Mouse (Mus musculus): ENCODE measurements at regions not wholly inside any gene's neighbourhood (a gene's known extent, or its start where the extent isn't known, plus 50 kb on each side); places are given as distances from the start of the nearest gene placed in this dataset.

GRCm38 (mm10) chr7:75360874-75361273 lies 51.8 kb upstream of the Sv2b start:
- no peak for ATAC-seq (ENCODE audit: low FRiP score, low TSS enrichment)
- H3K4me1 ChIP-seq (ENCODE audit: control insufficient read depth, insufficient read depth, low read length), result no peaks in the 10 kb centered on the region
- WGBS, result 35% methylated on average over 6 of the region's 6 CpGs

DNA sequence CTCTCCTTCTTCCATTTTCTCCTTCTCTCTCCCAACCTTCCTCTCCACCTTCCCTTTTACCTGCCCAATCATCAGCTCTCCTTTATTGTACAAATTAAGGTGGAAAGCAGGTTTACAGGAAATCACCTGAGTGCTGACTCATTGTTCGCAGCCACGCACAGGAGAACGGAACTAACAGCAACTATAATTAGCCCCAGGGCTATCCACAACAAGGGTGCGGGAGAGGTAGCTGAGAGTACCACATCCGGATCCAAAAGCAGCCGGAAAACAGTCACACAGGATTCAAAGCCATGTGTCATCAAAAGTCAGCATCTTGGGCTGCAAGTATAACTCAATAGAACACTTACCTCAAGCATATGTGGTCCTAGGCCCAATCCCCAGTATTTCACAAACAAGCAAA lies 53.5 kb upstream of the Sv2b start:
- WGBS, result 81% methylated on average over 6 of the region's 6 CpGs
- no peaks in the 10 kb centered on the region for H3K9me3 ChIP-seq (ENCODE audit: control insufficient read depth, low read length)
- no peak overlapping the region for H3K9ac ChIP-seq (ENCODE audit: low read depth, low read length)
- H3K4me3 ChIP-seq (ENCODE audit: low read length), result no peak overlapping the region
- no peak overlapping the region for H3K4me2 ChIP-seq (replicated peaks; ENCODE audit: low read depth, low read length)
- no peaks in the 10 kb centered on the region for H3K4me1 ChIP-seq (ENCODE audit: control insufficient read depth, insufficient read depth, low read length)
- no peak overlapping the region for H3K27ac ChIP-seq (ENCODE audit: low read depth, low read length)
- ATAC-seq (ENCODE audit: low FRiP score, low TSS enrichment), result no peak
- H3K27me3 ChIP-seq (ENCODE audit: control insufficient read depth, insufficient read depth, low read length), result no peaks in the 10 kb centered on the region
- H3K36me3 ChIP-seq (ENCODE audit: control insufficient read depth, insufficient read depth, low read length), result no peaks in the 10 kb centered on the region

More at GRCm38 (mm10) chr7:75360874-75361273, 51.8 kb upstream of the Sv2b start:
- no peak overlapping the region for H3K4me3 ChIP-seq (ENCODE audit: low read length)
- H3K9ac ChIP-seq (ENCODE audit: low read depth, low read length), result no peak overlapping the region
- no peaks in the 10 kb centered on the region for H3K27me3 ChIP-seq (ENCODE audit: control insufficient read depth, insufficient read depth, low read length)
- no peak overlapping the region for H3K4me2 ChIP-seq (replicated peaks; ENCODE audit: low read depth, low read length)
- H3K27ac ChIP-seq (ENCODE audit: low read depth, low read length), result no peak overlapping the region
- no peaks in the 10 kb centered on the region for H3K36me3 ChIP-seq (ENCODE audit: control insufficient read depth, insufficient read depth, low read length)
- H3K9me3 ChIP-seq (ENCODE audit: control insufficient read depth, low read length), result no peaks in the 10 kb centered on the region

GRCm38 (mm10) chr7:75365480-75365879 lies 56.4 kb upstream of the Sv2b start:
- 68% methylated on average over 3 of the region's 3 CpGs for WGBS
- no peak overlapping the region for H3K4me3 ChIP-seq (ENCODE audit: low read length)
- H3K27ac ChIP-seq (ENCODE audit: low read depth, low read length), result no peak overlapping the region
- H3K4me1 ChIP-seq (ENCODE audit: control insufficient read depth, insufficient read depth, low read length), result no peaks in the 10 kb centered on the region
- H3K36me3 ChIP-seq (ENCODE audit: control insufficient read depth, insufficient read depth, low read length), result no peaks in the 10 kb centered on the region
- H3K9ac ChIP-seq (ENCODE audit: low read depth, low read length), result no peak overlapping the region
- ATAC-seq (ENCODE audit: low FRiP score, low TSS enrichment), result no peak
- H3K27me3 ChIP-seq (ENCODE audit: control insufficient read depth, insufficient read depth, low read length), result no peaks in the 10 kb centered on the region
- H3K9me3 ChIP-seq (ENCODE audit: control insufficient read depth, low read length), result no peaks in the 10 kb centered on the region
- no peak overlapping the region for H3K4me2 ChIP-seq (replicated peaks; ENCODE audit: low read depth, low read length)

DNA sequence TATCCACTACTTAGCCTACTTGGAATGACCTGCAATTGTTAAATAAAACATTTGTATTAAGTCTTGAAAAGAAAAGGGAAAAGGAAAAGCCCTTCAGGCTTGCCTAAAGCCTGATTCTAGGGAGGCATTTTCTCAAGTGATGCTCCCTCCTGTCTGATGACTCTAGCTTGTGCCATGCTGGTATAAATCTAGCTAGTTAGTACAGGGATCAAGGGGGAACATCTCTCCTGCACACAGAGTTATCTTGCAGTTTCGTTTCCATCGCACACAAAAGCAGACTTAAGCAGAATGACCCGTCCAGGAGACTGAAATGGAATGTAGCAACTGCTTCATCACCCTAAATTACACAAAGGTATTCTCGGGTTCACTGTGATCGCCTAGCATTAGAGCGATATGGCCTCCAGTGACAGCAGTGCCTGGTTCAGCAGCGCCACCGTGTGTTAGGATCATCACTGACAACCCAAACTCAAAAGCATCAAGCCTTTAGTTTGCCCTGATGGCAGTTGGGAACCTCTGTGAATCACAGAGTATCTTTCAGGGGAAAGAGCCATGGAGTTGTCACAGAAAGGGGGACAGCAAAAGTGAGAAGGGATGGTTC lies 57.3 kb upstream of the Sv2b start:
- Histone ChIP-seq H3K4me2 (replicated peaks; ENCODE audit: low read depth, low read length) (no peak overlapping the region), H3K36me3 (ENCODE audit: control insufficient read depth, insufficient read depth, low read length) (no peaks in the 10 kb centered on the region), H3K4me3 (ENCODE audit: low read length) (no peak overlapping the region), H3K9ac (ENCODE audit: low read depth, low read length) (no peak overlapping the region), H3K27ac (ENCODE audit: low read depth, low read length) (no peak overlapping the region), H3K9me3 (ENCODE audit: control insufficient read depth, low read length) (no peaks in the 10 kb centered on the region), H3K27me3 (ENCODE audit: control insufficient read depth, insufficient read depth, low read length) (no peaks in the 10 kb centered on the region), H3K4me1 (ENCODE audit: control insufficient read depth, insufficient read depth, low read length) (no peaks in the 10 kb centered on the region)
- WGBS, result 9% methylated on average over 8 of the region's 8 CpGs
- no peak for ATAC-seq (ENCODE audit: low FRiP score, low TSS enrichment)

DNA sequence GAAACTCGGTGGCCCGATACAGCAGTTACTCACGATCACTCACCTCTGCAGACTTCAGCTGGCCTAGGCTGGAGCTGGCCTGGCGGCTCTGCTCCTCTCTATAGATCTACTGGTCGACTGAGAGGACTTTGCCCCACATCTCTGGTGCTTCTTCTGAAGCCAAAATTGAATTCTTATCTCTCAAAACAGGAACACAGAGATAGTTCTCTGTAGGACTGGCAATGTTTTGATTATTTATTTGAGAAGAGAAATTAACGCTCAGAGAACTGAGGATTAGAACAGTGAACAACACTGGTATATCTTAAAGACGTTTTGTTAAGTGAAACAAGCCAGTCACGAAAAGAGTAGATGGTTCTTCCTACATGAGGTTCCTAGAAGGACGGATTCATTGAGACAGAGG lies 59.3 kb upstream of the Sv2b start:
- Histone ChIP-seq H3K4me3 (ENCODE audit: low read length) (no peak overlapping the region), H3K9me3 (ENCODE audit: control insufficient read depth, low read length) (no peaks in the 10 kb centered on the region), H3K27me3 (ENCODE audit: control insufficient read depth, insufficient read depth, low read length) (no peaks in the 10 kb centered on the region), H3K9ac (ENCODE audit: low read depth, low read length) (no peak overlapping the region), H3K27ac (ENCODE audit: low read depth, low read length) (no peak overlapping the region), H3K4me1 (ENCODE audit: control insufficient read depth, insufficient read depth, low read length) (no peaks in the 10 kb centered on the region), H3K4me2 (replicated peaks; ENCODE audit: low read depth, low read length) (no peak overlapping the region), H3K36me3 (ENCODE audit: control insufficient read depth, insufficient read depth, low read length) (no peaks in the 10 kb centered on the region)
- WGBS, result 79% methylated on average over 9 of the region's 9 CpGs
- no peak for ATAC-seq (ENCODE audit: low FRiP score, low TSS enrichment)

DNA sequence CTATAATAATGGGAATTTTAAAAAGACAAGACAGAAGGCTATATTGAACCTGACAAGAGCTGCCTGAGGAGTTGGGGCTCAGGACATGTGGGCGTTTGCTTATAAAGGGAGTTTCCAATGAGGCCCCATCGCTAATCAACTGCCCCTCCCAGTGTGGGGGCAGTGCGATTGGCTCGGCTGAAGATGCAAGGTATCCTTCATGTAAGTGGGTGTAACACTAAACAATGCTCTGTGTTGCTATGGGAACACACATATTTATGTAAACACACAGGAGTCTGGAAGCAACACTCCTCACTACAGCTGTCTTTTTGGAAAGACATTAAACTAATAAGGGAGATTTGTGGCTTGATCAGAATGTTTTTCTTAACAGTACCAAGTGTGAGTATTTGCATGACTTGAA lies 60.3 kb upstream of the Sv2b start:
- Histone ChIP-seq H3K27me3 (ENCODE audit: control insufficient read depth, insufficient read depth, low read length) (no peaks in the 10 kb centered on the region), H3K4me2 (replicated peaks; ENCODE audit: low read depth, low read length) (no peak overlapping the region), H3K9ac (ENCODE audit: low read depth, low read length) (no peak overlapping the region), H3K4me1 (ENCODE audit: control insufficient read depth, insufficient read depth, low read length) (no peaks in the 10 kb centered on the region), H3K27ac (ENCODE audit: low read depth, low read length) (no peak overlapping the region), H3K4me3 (ENCODE audit: low read length) (no peak overlapping the region), H3K36me3 (ENCODE audit: control insufficient read depth, insufficient read depth, low read length) (no peaks in the 10 kb centered on the region), H3K9me3 (ENCODE audit: control insufficient read depth, low read length) (no peaks in the 10 kb centered on the region)
- no peak for ATAC-seq (ENCODE audit: low FRiP score, low TSS enrichment)
- 45% methylated on average over 4 of the region's 4 CpGs for WGBS

DNA sequence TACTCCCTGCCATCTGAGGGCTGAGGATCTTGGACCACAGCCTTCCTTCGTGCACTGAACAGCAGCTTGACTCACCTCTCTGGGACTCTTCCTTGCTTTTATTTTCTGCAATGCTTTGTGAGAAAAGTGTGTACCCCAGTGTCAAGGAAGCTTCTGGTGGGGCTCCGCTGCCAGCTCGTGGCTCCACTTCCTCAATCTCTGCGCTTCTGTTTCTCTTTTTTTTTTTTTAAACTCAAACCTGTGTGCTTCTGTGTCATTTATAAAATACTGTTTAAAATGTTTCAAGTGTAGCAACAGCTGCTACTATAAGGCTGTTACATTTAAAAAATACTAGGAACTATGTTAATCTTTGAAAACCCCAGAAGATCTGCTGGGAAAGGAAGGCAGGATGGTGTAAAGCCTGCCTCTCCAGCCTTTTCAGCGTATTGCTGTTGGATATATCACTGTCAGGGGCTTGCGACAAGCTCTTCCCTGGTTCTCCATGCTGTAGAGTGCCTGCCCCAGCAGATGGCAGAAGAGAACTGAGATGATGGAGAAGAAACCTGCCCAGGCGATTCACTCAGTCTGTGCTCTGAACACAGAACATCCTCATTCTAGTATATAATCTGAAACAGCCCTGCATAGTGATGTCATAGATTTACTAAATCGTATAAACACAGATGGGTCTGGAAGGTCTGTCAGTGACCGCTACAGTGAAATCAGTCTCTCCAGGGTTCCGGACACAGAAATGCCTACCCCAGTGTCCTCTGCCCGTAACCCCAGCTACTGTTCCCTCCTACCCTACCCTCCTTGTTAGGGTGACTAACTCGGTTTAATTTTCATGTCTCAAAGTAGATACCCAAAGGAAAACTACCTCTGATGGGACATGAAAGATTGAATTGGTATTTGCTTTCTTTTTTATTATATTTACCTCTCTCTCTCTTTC lies 61.8 kb upstream of the Sv2b start:
- peak; percentile 77 for ATAC-seq (ENCODE audit: low FRiP score, low TSS enrichment)
- Histone ChIP-seq H3K4me1 (ENCODE audit: control insufficient read depth, insufficient read depth, low read length) (no peaks in the 10 kb centered on the region), H3K9ac (ENCODE audit: low read depth, low read length) (no peak overlapping the region), H3K27me3 (ENCODE audit: control insufficient read depth, insufficient read depth, low read length) (no peaks in the 10 kb centered on the region), H3K9me3 (ENCODE audit: control insufficient read depth, low read length) (no peaks in the 10 kb centered on the region), H3K4me2 (replicated peaks; ENCODE audit: low read depth, low read length) (no peak overlapping the region), H3K36me3 (ENCODE audit: control insufficient read depth, insufficient read depth, low read length) (no peaks in the 10 kb centered on the region), H3K4me3 (ENCODE audit: low read length) (no peak overlapping the region), H3K27ac (ENCODE audit: low read depth, low read length) (no peak overlapping the region)
- 44% methylated on average over 12 of the region's 12 CpGs for WGBS

DNA sequence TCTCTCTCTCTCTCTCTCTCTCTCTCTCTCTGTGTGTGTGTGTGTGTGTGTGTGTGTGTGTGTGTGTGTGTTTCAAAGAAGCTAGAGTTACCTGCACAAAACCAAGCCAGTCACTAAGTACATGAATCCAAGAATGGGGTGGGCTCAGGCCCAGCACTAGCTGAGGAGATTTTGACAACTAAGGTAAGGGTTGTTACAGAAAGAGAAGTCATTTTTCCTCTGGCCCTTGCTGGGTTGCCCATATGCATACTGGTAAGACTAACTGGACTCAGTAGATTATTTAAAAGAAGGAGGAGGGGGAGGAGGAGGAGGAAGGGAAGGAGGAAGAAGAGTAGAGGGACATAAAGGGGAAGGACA lies 62.4 kb upstream of the Sv2b start:
- H3K4me1 ChIP-seq (ENCODE audit: control insufficient read depth, insufficient read depth, low read length), result no peaks in the 10 kb centered on the region
- no peaks in the 10 kb centered on the region for H3K9me3 ChIP-seq (ENCODE audit: control insufficient read depth, low read length)
- no peaks in the 10 kb centered on the region for H3K36me3 ChIP-seq (ENCODE audit: control insufficient read depth, insufficient read depth, low read length)
- H3K4me3 ChIP-seq (ENCODE audit: low read length), result no peak overlapping the region
- no peak overlapping the region for H3K27ac ChIP-seq (ENCODE audit: low read depth, low read length)
- H3K27me3 ChIP-seq (ENCODE audit: control insufficient read depth, insufficient read depth, low read length), result no peaks in the 10 kb centered on the region
- ATAC-seq (ENCODE audit: low FRiP score, low TSS enrichment), result no peak
- H3K9ac ChIP-seq (ENCODE audit: low read depth, low read length), result no peak overlapping the region
- no peak overlapping the region for H3K4me2 ChIP-seq (replicated peaks; ENCODE audit: low read depth, low read length)

- ATAC-seq (ENCODE audit: low FRiP score, low TSS enrichment), result peak; percentile 29; the same call in 1 of the 2 replicates
Measured at GRCm38 (mm10) chr7:75371991-75372390, 62.9 kb upstream of the Sv2b start.

More at GRCm38 (mm10) chr7:75371991-75372390, 62.9 kb upstream of the Sv2b start:
- H3K27me3 ChIP-seq (ENCODE audit: control insufficient read depth, insufficient read depth, low read length), result no peaks in the 10 kb centered on the region
- H3K4me3 ChIP-seq (ENCODE audit: low read length), result no peak overlapping the region
- no peak overlapping the region for H3K9ac ChIP-seq (ENCODE audit: low read depth, low read length)
- no peaks in the 10 kb centered on the region for H3K36me3 ChIP-seq (ENCODE audit: control insufficient read depth, insufficient read depth, low read length)
- 42% methylated on average over 6 of the region's 6 CpGs for WGBS
- no peak overlapping the region for H3K4me2 ChIP-seq (replicated peaks; ENCODE audit: low read depth, low read length)
- no peaks in the 10 kb centered on the region for H3K4me1 ChIP-seq (ENCODE audit: control insufficient read depth, insufficient read depth, low read length)
- no peak overlapping the region for H3K27ac ChIP-seq (ENCODE audit: low read depth, low read length)
- H3K9me3 ChIP-seq (ENCODE audit: control insufficient read depth, low read length), result no peaks in the 10 kb centered on the region

All from kidney, embryonic 14.5 days (tissue).